Mouse (Mus musculus) myocyte (in vitro differentiated cells): ENCODE results near the gene Rbm12. TPM values are rescaled to one million over a fixed set of nuclear protein-coding genes. Genes with fewer than 3 reads are reported as not detected.

Experiments used
- H3K27me3 ChIP-seq: one replicate; pipeline ENCODE4 v1.6.1; 2011; ENCODE audit not compliant: control insufficient read depth, insufficient read depth, insufficient read length
- H3K36me3 ChIP-seq: one replicate; pipeline ENCODE4 v1.6.1; 2011; ENCODE audit not compliant: control insufficient read depth, insufficient read depth
- H3K4me2 ChIP-seq: one replicate; pipeline ENCODE4 v1.6.1; 2011; ENCODE audit warnings: low read depth, control low read depth
- H3K4me3 ChIP-seq: one replicate; pipeline ENCODE4 v1.5.1; 2011; ENCODE audit warnings: mild to moderate bottlenecking, control low read depth, moderate library complexity
- H3K79me2 ChIP-seq: one replicate; pipeline ENCODE4 v1.6.1; 2011; ENCODE audit not compliant: control insufficient read depth, insufficient read depth
- H3ac ChIP-seq: one replicate; pipeline ENCODE4 v1.6.1; 2011; ENCODE audit not compliant: control insufficient read depth, insufficient read length
- CEBPB ChIP-seq: IDR thresholded peaks from 2 replicates; pipeline ENCODE4 v1.6.1; 2011; ENCODE audit warnings: mild to moderate bottlenecking, moderate library complexity; ENCODE audit not compliant: poor library complexity, insufficient read depth, severe bottlenecking
- E2F4 ChIP-seq: IDR thresholded peaks from one replicate; pipeline ENCODE4 v1.6.1; 2011; ENCODE audit warnings: mild to moderate bottlenecking, control low read depth, moderate library complexity; ENCODE audit not compliant: insufficient read depth
- MAX ChIP-seq: IDR thresholded peaks from one replicate; pipeline ENCODE4 v1.6.1; 2011; ENCODE audit warnings: low read depth, mild to moderate bottlenecking, control low read depth
- MYOD1 ChIP-seq, 3 experiments: IDR thresholded peaks; one replicate each; pipeline ENCODE4 v1.6.1; 2011; ENCODE audit warnings: control low read depth in 2 of 3, low read depth in 2 of 3, mild to moderate bottlenecking in 2 of 3, moderate library complexity in 1 of 3; ENCODE audit not compliant: insufficient read length in 2 of 3, control insufficient read depth in 1 of 3
- MYOG ChIP-seq, 3 experiments: IDR thresholded peaks; one replicate each; pipeline ENCODE4 v1.6.1; 2011; ENCODE audit warnings: control low read depth in 2 of 3, low read depth in 2 of 3, mild to moderate bottlenecking in 2 of 3; ENCODE audit not compliant: insufficient read length in 2 of 3, control insufficient read depth in 1 of 3, insufficient read depth in 1 of 3
- POLR2A ChIP-seq: IDR thresholded peaks from one replicate; pipeline ENCODE4 v1.6.1; 2011; ENCODE audit warnings: low read depth, mild to moderate bottlenecking, control low read depth, moderate library complexity; ENCODE audit not compliant: insufficient read length
- POLR2AphosphoS2 ChIP-seq: IDR thresholded peaks from one replicate; pipeline ENCODE4 v1.6.1; 2011; ENCODE audit warnings: low read depth, control low read depth; ENCODE audit not compliant: insufficient read length
- REST ChIP-seq: IDR thresholded peaks from one replicate; pipeline ENCODE4 v1.6.1; 2011; ENCODE audit warnings: mild to moderate bottlenecking, control low read depth, moderate library complexity; ENCODE audit not compliant: insufficient read depth, insufficient read length
- SRF ChIP-seq: IDR thresholded peaks from one replicate; pipeline ENCODE4 v1.6.1; 2011; ENCODE audit warnings: low read depth; ENCODE audit not compliant: control insufficient read depth, insufficient read length
- TCF12 ChIP-seq: IDR thresholded peaks from one replicate; pipeline ENCODE4 v1.6.1; 2011; ENCODE audit warnings: mild to moderate bottlenecking, control low read depth; ENCODE audit not compliant: poor library complexity, insufficient read depth, severe bottlenecking
- TCF3 ChIP-seq: IDR thresholded peaks from one replicate; pipeline ENCODE4 v1.6.1; 2011; ENCODE audit warnings: low read depth, control low read depth; ENCODE audit not compliant: insufficient read length
- USF1 ChIP-seq: IDR thresholded peaks from one replicate; pipeline ENCODE4 v1.6.1; 2011; ENCODE audit warnings: low read depth, mild to moderate bottlenecking, control low read depth, moderate library complexity
- polyA plus RNA-seq: library from polyadenylated mRNA; unstranded; fragments of >200 nt; fragmentation: generic; extraction: Trizol; gene quantifications from one replicate; pipeline ENCODE4 v1.2.1, GENCODE M21; 2012; ENCODE audit warnings: missing spikeins

Rbm12 gene
- polyA plus RNA-seq, 1 experiment, result 4.0 TPM

DNA sequence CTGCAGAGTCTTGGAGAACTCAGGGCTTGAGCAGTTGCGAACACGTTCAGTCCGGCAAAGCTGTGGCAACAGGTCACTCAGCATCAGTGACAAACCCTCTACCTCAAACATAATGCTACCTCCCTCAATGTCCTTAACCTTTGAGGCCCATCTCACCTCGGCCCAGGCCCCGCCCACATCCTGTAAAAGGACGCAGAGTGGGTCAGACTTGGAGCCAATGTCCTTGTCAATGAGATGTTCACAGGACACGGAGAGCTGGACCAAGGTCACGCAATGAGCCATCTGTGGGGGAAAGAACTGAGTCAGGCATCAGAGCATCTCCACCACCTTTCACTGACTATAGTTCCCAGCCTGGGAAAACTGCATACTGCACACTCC, 32.6 kb downstream of the Rbm12 start:
- peaks cover 14% of the 10 kb centered on the region for H3K36me3 ChIP-seq
- H3ac ChIP-seq, result no peak overlapping the region
- peaks cover 32% of the 10 kb centered on the region for H3K79me2 ChIP-seq
- TF ChIP-seq CEBPB, result no peak
- no peak for TF ChIP-seq MYOD1 (IDR thresholded peaks at IDR 0.05; ENCODE audit: control insufficient read depth in 1 of 3, insufficient read length in 2 of 3, low read depth in 2 of 3)
- no peak for TF ChIP-seq SRF
- TF ChIP-seq USF1, result no peak
- TF ChIP-seq E2F4, result no peak
- no peak for TF ChIP-seq TCF12
- TF ChIP-seq POLR2AphosphoS2, result no peak
- TF ChIP-seq POLR2A, result no peak
- no peak for TF ChIP-seq TCF3
- no peak for TF ChIP-seq MYOG (IDR thresholded peaks at IDR 0.05; ENCODE audit: control insufficient read depth in 1 of 3, insufficient read depth in 1 of 3, insufficient read length in 2 of 3, low read depth in 2 of 3)
- no peak for TF ChIP-seq MAX
- TF ChIP-seq REST, result no peak
- no peaks in the 10 kb centered on the region for H3K27me3 ChIP-seq
- no peak overlapping the region for H3K4me3 ChIP-seq
- H3K4me2 ChIP-seq, result no peak overlapping the region

DNA sequence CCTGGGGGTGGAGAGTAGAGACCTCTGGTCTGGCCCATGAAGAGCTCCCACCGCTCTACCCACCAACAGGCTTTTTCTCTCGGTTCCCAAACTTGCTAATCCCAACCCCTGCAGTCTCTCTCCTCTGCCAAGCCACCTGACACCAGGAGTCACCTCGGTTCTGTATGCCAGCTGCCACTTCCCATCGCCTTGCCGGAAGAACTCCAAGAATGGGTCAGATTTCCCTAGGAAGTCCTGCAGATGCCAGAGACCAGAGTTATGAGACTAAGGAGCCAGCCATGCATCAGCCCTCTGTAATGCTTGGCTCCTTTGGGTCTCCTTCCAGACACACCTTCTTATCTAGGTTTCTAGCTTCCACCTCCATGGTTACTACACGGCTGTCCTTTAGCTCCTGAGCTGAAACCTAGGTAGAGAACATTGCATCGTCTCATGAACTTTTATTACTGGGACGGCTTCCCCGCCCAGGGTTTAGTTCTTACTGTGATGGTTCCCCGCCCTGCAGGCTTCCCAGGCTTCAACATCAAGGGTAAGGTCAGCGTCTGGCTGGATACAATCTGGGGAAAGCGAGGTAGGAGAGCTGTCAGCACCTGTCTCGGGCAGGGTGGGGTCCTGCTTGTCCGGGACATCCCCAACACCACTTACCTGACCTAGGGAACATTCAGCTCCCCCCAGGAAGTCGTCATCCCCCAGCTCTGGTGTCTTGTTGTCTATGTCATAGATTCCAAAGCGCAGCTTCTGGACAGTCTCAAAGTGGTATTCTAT, 33.2 kb downstream of the Rbm12 start:
- Histone ChIP-seq H3K27me3 (no peaks in the 10 kb centered on the region), H3K4me3 (no peak overlapping the region), H3K36me3 (peaks cover 14% of the 10 kb centered on the region), H3ac (no peak overlapping the region), H3K4me2 (no peak overlapping the region), H3K79me2 (peaks cover 27% of the 10 kb centered on the region)
- TF ChIP-seq TCF12, result no peak
- no peak for TF ChIP-seq TCF3
- no peak for TF ChIP-seq USF1
- TF ChIP-seq REST, result no peak
- TF ChIP-seq POLR2AphosphoS2, result no peak
- TF ChIP-seq POLR2A, result no peak
- no peak for TF ChIP-seq E2F4

DNA sequence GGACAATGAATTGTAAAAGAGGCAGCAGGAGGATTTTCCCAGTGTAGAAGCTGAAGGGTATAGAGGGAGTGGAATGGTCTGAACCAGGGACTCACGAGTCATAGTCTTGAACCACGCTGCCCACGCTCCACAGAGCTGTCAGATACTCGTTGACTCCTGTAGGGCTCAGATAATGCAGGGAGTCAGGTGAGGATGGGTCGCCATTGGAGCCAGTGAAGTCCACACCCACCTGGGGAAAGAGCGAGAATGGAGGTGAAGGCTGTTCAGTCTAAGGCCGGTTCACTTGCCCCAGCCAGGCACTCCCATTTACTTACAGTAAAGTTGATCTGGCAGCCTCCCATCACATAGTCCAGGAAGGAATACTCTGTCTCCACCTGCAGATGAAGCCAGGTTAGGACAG, 34.3 kb downstream of the Rbm12 start:
- H3K27me3 ChIP-seq, result no peaks in the 10 kb centered on the region
- peaks cover 14% of the 10 kb centered on the region for H3K36me3 ChIP-seq
- H3K79me2 ChIP-seq, result peaks cover 16% of the 10 kb centered on the region
- TF ChIP-seq E2F4, result no peak
- TF ChIP-seq POLR2AphosphoS2, result no peak
- no peak overlapping the region for H3K4me2 ChIP-seq
- no peak overlapping the region for H3K4me3 ChIP-seq
- H3ac ChIP-seq, result no peak overlapping the region

DNA sequence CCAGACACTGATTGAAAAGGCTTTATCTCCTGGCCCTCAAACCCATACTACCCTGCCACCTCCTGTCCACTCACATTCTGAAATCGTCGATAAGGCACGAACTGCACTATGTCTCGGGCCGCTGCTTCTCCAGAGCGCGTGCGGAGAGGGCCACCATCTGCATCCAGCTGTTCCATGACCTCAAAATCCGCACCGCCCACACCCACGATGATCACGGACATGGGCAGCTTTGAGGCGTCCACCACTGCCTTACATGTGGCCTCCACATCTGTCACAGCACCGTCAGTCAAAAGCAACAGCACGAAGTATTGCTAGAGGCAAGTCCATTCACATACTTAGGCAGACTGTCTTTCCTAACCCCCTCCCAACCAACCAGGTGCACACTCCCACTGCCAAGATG, 38.1 kb downstream of the Rbm12 start:
- no peak overlapping the region for H3K4me3 ChIP-seq
- H3K79me2 ChIP-seq, result no peaks in the 10 kb centered on the region
- TF ChIP-seq SRF (no peak), USF1 (no peak), REST (no peak), POLR2A (no peak), POLR2AphosphoS2 (no peak), MYOD1 (IDR thresholded peaks at IDR 0.05; ENCODE audit: control insufficient read depth in 1 of 3, insufficient read length in 2 of 3, low read depth in 2 of 3) (no peak), TCF3 (no peak), E2F4 (no peak), CEBPB (no peak), MYOG (IDR thresholded peaks at IDR 0.05; ENCODE audit: control insufficient read depth in 1 of 3, insufficient read depth in 1 of 3, insufficient read length in 2 of 3, low read depth in 2 of 3) (no peak), TCF12 (no peak), MAX (no peak)
- H3K27me3 ChIP-seq, result no peaks in the 10 kb centered on the region
- no peak overlapping the region for H3K4me2 ChIP-seq
- no peak overlapping the region for H3ac ChIP-seq
- H3K36me3 ChIP-seq, result peaks cover 8% of the 10 kb centered on the region

DNA sequence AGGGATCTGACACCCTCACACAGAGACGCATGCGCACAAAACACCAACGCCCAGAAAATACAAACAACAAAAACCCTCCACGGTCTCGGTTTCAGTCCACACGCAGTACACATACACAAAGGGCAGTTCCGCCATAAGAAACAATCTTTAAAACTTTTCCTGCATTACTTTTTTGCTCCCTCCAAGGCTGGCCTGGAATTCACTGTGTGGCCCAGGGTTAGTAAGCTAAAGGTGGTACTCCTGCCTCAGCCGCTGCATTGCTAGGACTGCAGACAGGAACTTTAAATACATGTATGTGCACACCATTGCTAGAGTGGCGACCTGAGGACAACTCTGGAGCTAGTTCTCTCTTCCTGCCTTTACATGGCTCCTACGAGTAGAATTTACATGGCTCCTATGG, 40.5 kb downstream of the Rbm12 start:
- no peak overlapping the region for H3K4me2 ChIP-seq
- no peak overlapping the region for H3ac ChIP-seq
- TF ChIP-seq USF1 (no peak), MYOG (IDR thresholded peaks at IDR 0.05; ENCODE audit: control insufficient read depth in 1 of 3, insufficient read depth in 1 of 3, insufficient read length in 2 of 3, low read depth in 2 of 3) (no peak), CEBPB (no peak), TCF3 (no peak)
- no peaks in the 10 kb centered on the region for H3K79me2 ChIP-seq
- H3K4me3 ChIP-seq, result no peak overlapping the region
- H3K36me3 ChIP-seq, result peaks cover 4% of the 10 kb centered on the region
- no peaks in the 10 kb centered on the region for H3K27me3 ChIP-seq
